Mouse (Mus musculus) cerebellum, adult 9-10 months (tissue): ENCODE measurements around the gene Sh3bp5.

Experiments
- DNase-seq: peaks from one replicate; pipeline ENCODE4 v3.0.0; 2022

The Sh3bp5 gene

GRCm38 (mm10) chr14:31389421-31390147 is 46.3 kb downstream of the Sh3bp5 start:
- DNase-seq, result peak; percentile 34

- DNase-seq, result peak; percentile 49
These were observed 47.6 kb downstream of the Sh3bp5 start for GRCm38 (mm10) chr14:31388086-31388872.

GRCm38 (mm10) chr14:31387301-31387981 is 48.4 kb downstream of the Sh3bp5 start:
- peak; percentile 81 for DNase-seq

- DNase-seq, result peak; percentile 89
These were observed 49.7 kb downstream of the Sh3bp5 start for GRCm38 (mm10) chr14:31385977-31386697.

- peak; percentile 50 for DNase-seq
These were observed 50.5 kb downstream of the Sh3bp5 start for GRCm38 (mm10) chr14:31385406-31385805.

- peak; percentile 84 for DNase-seq
These were observed 51.2 kb downstream of the Sh3bp5 start for GRCm38 (mm10) chr14:31384366-31385323.

GRCm38 (mm10) chr14:31383470-31384050 is 52.3 kb downstream of the Sh3bp5 start:
- peak; percentile 77 for DNase-seq

- peak; percentile 70 for DNase-seq
These were observed 53.6 kb downstream of the Sh3bp5 start for GRCm38 (mm10) chr14:31382276-31382675.

GRCm38 (mm10) chr14:31376331-31376730 is 59.5 kb downstream of the Sh3bp5 start:
- DNase-seq, result no peak

GRCm38 (mm10) chr14:31374390-31374789 is 61.5 kb downstream of the Sh3bp5 start:
- no peak for DNase-seq

- no peak for DNase-seq
These were observed 66.5 kb downstream of the Sh3bp5 start for GRCm38 (mm10) chr14:31369377-31369776.

GRCm38 (mm10) chr14:31367951-31368350 is 67.9 kb downstream of the Sh3bp5 start:
- no peak for DNase-seq

- DNase-seq, result peak; percentile 87
These were observed 70.5 kb downstream of the Sh3bp5 start for GRCm38 (mm10) chr14:31365350-31365749.

GRCm38 (mm10) chr14:31364589-31364988 is 71.3 kb downstream of the Sh3bp5 start:
- DNase-seq, result no peak

- no peak for DNase-seq
These were observed 73.6 kb downstream of the Sh3bp5 start for GRCm38 (mm10) chr14:31362236-31362635.

GRCm38 (mm10) chr14:31345367-31345766 is 90.5 kb downstream of the Sh3bp5 start:
- no peak for DNase-seq

GRCm38 (mm10) chr14:31343241-31343640 is 92.6 kb downstream of the Sh3bp5 start:
- no peak for DNase-seq

- DNase-seq, result no peak
These were observed 97.9 kb downstream of the Sh3bp5 start for GRCm38 (mm10) chr14:31337947-31338346.

GRCm38 (mm10) chr14:31337406-31337805 is 98.5 kb downstream of the Sh3bp5 start:
- DNase-seq, result no peak

GRCm38 (mm10) chr14:31336369-31337155 is 99.3 kb downstream of the Sh3bp5 start, which contains the start of gene Capn7:
Capn7 (plus strand) TSS chr14:31336638.
- peak; percentile 99 for DNase-seq
